Mouse (Mus musculus) neural tube, embryonic 13.5 days (tissue): Measurements from ENCODE around the gene Lhx5. TPM values are rescaled to one million over a fixed set of nuclear protein-coding genes. Genes with fewer than 3 reads are reported as not detected.

ENCODE experiments used
- ATAC-seq: fragments of 200-750 bp; cut with Nextera tagmentation; 2 replicates; pipeline ENCODE4 v1.8.0; 2017; ENCODE audit warnings: low read depth, mild to moderate bottlenecking, moderate TSS enrichment, moderate library complexity
- H3K27ac ChIP-seq: fragments of 300-500 bp; sonication (generic); replicated peaks from 2 replicates; pipeline ENCODE4 v1.5.1; 2015; ENCODE audit warnings: moderate library complexity, mild to moderate bottlenecking, inconsistent platforms
- H3K27me3 ChIP-seq: fragments of 300-500 bp; sonication (generic); 2 replicates; pipeline ENCODE4 v1.6.1; 2015; ENCODE audit warnings: mild to moderate bottlenecking, inconsistent platforms
- H3K36me3 ChIP-seq: fragments of 300-500 bp; sonication (generic); 2 replicates; pipeline ENCODE4 v1.6.1; 2015; ENCODE audit warnings: mild to moderate bottlenecking, inconsistent platforms
- H3K4me1 ChIP-seq: fragments of 300-500 bp; sonication (generic); replicated peaks from 2 replicates; pipeline ENCODE4 v1.6.1; 2015; ENCODE audit warnings: inconsistent platforms
- H3K4me2 ChIP-seq: fragments of 300-500 bp; sonication (generic); 2 replicates; pipeline ENCODE4 v1.6.1; 2015; ENCODE audit warnings: inconsistent platforms, mild to moderate bottlenecking, moderate library complexity
- H3K4me3 ChIP-seq: fragments of 300-500 bp; sonication (generic); 2 replicates; pipeline ENCODE4 v1.5.1; 2015; ENCODE audit warnings: mild to moderate bottlenecking, inconsistent platforms
- H3K9ac ChIP-seq: fragments of 300-500 bp; sonication (generic); 2 replicates; pipeline ENCODE4 v1.6.1; 2015; ENCODE audit warnings: moderate library complexity, mild to moderate bottlenecking, inconsistent platforms
- H3K9me3 ChIP-seq: fragments of 300-500 bp; sonication (generic); 2 replicates; pipeline ENCODE4 v1.6.1; 2016; ENCODE audit warnings: inconsistent platforms
- WGBS: fragments of 180-500 bp; shearing (Covaris S2); methylation state at CpG from one replicate; pipeline ENCODE4 v1.1.7; 2015; 5-methylcytosine and 5-hydroxymethylcytosine counted together
- polyA plus RNA-seq: library from polyadenylated mRNA; unstranded; fragments of >200 nt; fragmentation: Nextera tagmentation; extraction: Ambion mirVana; gene quantifications from 2 replicates; pipeline ENCODE4 v1.2.1, GENCODE M21; 2015

Lhx5 gene
- polyA plus RNA-seq, result 42.0 and 46.0 TPM in 2 replicates

DNA sequence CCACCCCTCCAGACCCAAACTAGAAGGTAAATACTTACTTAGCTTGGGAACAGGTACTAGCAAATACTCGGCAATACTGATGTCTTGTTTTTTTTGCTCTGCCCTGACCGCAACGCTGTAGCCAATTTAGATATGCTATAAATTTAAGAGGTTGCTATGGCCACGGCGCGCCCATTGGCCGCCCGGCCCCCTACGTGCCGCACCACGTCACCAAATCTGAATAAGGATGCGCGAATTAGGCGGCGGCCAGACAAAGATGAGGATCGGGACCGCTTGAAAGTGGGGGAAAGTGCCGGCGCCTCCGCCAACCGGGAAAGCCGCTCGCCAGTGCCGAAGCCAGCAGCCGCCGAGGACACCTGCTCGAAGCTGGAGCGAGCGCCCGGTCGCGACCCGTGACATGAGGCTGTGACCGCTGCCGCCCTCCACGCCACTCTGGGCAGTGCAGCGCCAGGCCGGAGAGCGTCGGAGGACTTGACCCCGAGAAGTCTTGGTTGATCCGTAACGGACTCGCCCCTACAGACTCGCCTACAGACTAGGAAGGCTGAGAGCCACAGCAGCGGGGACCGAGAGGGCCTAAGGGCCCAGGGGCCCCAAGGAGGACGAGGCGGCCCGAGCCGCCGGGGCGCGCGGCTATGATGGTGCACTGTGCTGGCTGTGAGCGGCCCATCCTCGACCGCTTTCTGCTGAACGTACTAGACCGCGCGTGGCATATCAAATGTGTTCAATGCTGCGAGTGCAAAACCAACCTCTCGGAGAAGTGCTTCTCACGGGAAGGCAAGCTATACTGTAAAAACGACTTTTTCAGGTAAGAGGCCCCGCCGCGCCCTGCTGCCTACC, at the start of gene Lhx5:
Gene Lhx5 (plus strand): TSS at position 51 of the 837 bp plus-strand sequence.
- Histone ChIP-seq H3K4me3 (peak within 1 kb of the TSS; percentile 59), H3K4me1 (peaks cover 28% of the 10 kb centered on the region), H3K27ac (peak within 1 kb of the TSS; percentile 90), H3K4me2 (peak within 1 kb of the TSS; percentile 68), H3K36me3 (peaks cover 4% of the 10 kb centered on the region; the same call in 1 of the 2 replicates), H3K27me3 (peaks cover 95% of the 10 kb centered on the region), H3K9ac (peak within 1 kb of the TSS; percentile 92), H3K9me3 (no peaks in the 10 kb centered on the region)
- ATAC-seq, result peak; percentile 78
- under 1% methylated on average over 69 of the region's 69 CpGs for WGBS

DNA sequence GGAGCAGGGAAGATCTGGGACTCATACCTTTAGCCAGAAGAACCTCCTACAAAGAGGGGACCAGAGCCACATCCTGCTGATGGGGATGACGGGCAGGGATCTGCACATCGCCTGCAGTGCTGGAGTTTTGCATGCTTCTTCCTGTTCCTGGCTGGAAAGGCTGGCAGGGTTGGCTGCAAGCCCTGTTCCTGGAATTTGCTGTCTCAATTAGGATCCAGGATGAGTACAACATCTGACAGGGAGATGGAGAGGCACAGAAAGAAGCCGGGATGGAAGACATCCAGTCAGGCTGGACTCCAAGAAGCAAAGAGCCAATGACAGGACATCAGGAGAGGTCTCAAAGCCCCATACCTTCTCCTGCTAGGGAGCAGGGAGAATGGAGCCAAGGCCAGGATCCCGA, 45.1 kb upstream of the Lhx5 start:
- 85% methylated on average over 4 of the region's 4 CpGs for WGBS
- Histone ChIP-seq H3K4me2 (no peak overlapping the region), H3K27me3 (peaks cover 32% of the 10 kb centered on the region), H3K36me3 (no peaks in the 10 kb centered on the region), H3K4me3 (no peak overlapping the region), H3K9ac (no peak overlapping the region), H3K4me1 (peaks cover 26% of the 10 kb centered on the region; the same call in 1 of the 2 replicates), H3K27ac (no peak overlapping the region), H3K9me3 (no peaks in the 10 kb centered on the region; the same call in 1 of the 2 replicates)
- no peak for ATAC-seq

DNA sequence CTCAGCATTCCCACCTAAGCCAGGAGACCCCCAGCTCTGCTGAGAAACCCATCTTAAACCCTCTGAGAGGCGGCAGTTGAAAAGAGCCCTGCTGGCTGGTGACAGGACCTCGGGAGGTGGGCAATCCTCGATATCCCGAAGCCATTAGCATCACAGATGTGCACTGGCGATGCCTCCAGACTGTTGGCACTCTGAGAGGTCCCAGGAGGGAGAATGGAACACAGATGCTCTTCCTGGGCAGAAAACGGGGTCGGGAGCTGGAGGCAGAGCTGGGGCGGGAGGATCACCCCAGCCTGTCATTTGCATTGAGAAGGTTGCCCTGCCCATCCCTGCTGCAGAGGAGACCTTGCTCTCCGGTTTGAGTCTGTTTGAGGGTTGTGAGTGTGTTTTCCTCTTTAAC, 42.7 kb upstream of the Lhx5 start:
- H3K9me3 ChIP-seq, result no peaks in the 10 kb centered on the region; the same call in 1 of the 2 replicates
- H3K27me3 ChIP-seq, result peaks cover 38% of the 10 kb centered on the region
- WGBS, result 25% methylated on average over 9 of the region's 9 CpGs
- H3K9ac ChIP-seq, result no peak overlapping the region
- 0 out of 2 replicates have a peak overlapping the region, but pooled peaks have one; percentile 23 for H3K27ac ChIP-seq
- no peak for ATAC-seq
- H3K4me1 ChIP-seq, result peaks cover 25% of the 10 kb centered on the region
- no peaks in the 10 kb centered on the region for H3K36me3 ChIP-seq
- no peak overlapping the region for H3K4me3 ChIP-seq
- no peak overlapping the region for H3K4me2 ChIP-seq

DNA sequence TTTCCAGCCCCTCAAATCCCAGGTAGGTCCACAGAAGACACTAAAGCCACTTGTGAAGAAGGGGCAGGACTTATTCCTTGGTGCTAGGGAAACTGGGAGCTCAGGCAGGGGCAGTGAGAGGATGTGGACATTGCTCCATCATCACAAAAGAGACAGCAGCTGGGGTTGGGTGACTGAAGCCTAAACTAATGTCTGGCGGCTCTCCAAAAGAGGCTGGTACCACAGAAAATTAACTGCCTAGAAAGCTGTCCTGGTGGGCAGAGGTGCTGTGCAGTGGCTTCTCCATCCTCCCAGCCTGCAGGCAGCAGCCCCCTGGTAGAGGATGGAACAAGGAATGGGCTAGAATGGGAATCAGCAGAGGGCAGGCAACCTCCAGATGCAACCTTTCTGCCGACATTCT, 41.5 kb upstream of the Lhx5 start:
- Histone ChIP-seq H3K36me3 (no peaks in the 10 kb centered on the region), H3K4me2 (no peak overlapping the region), H3K27ac (0 out of 2 replicates have a peak overlapping the region, but pooled peaks have one; percentile 13), H3K27me3 (peaks cover 44% of the 10 kb centered on the region), H3K9ac (no peak overlapping the region), H3K4me1 (peaks cover 34% of the 10 kb centered on the region), H3K9me3 (no peaks in the 10 kb centered on the region), H3K4me3 (no peak overlapping the region)
- no peak for ATAC-seq
- 75% methylated on average over 2 of the region's 2 CpGs for WGBS

DNA sequence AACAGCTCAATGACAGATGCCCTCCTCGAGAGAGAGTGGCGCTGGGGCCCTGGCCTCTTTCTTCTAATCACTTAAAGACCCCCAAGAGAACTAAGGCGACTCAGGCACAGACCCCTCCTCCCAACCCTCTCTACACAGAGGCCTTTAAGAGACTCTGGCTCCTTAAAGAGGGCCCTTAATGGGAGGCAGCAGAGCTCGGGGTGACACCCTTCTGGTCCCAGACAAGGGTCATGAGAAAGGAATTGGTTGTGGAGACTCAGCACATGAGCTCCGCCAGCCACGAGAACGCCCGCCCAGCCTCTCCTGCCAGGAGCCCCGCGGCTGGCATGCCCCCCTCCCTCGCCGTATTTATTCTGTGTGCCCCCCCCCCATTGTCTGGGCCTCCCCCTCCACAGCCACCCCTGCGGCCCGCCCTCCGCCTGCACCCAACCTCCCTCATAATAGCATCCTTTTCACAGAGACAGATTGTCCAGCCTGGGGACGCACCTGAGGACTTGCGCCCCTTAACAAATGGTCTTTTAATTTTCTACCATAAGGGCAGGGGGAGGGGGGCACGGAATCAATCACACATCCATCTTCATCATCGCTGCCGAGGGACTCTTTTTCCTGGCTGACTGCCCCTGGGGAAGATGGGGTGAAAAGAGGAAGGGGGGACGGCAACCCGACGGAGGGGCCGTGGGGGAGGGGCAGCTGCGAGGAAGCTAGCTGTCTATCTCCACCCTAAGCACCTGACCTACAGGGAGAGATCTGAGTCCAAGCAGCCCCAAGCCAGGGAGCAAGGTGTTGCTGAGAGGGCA, 37.4 kb upstream of the Lhx5 start:
- peak overlapping the region; percentile 49 for H3K9ac ChIP-seq
- peak overlapping the region; percentile 71 for H3K27ac ChIP-seq
- peaks cover 66% of the 10 kb centered on the region for H3K27me3 ChIP-seq
- 5% methylated on average over 25 of the region's 25 CpGs for WGBS
- H3K36me3 ChIP-seq, result no peaks in the 10 kb centered on the region
- peak overlapping the region; percentile 25; the same call in 1 of the 2 replicates for H3K4me2 ChIP-seq
- no peaks in the 10 kb centered on the region for H3K9me3 ChIP-seq
- H3K4me3 ChIP-seq, result no peak overlapping the region
- peak; percentile 62 for ATAC-seq
- peaks cover 36% of the 10 kb centered on the region for H3K4me1 ChIP-seq

DNA sequence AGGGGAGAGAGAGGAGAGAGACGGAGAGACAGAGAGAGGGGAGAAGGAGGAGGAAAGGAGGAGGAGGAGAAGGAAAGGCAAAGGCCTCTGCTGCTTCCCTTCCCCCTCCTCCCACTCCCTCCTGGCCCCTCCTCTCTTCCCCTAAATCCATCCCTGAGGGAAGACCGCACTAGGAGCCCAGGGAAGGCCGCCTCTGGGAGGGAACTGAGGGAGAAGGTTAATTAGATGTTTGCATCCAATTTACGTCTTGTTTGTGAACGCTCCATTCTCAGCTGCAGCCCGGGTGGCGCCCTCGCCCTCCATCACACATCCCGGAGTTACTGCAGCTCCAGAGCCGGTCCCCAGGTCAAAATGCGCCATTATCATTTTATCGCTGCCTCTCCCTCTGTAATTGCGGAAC, 33.5 kb upstream of the Lhx5 start:
- Histone ChIP-seq H3K4me2 (no peak overlapping the region), H3K36me3 (no peaks in the 10 kb centered on the region), H3K9ac (peak overlapping the region; percentile 31), H3K9me3 (no peaks in the 10 kb centered on the region), H3K27ac (peak overlapping the region; percentile 64), H3K27me3 (peaks cover 64% of the 10 kb centered on the region), H3K4me3 (no peak overlapping the region), H3K4me1 (peaks cover 30% of the 10 kb centered on the region)
- ATAC-seq, result no peak
- under 1% methylated on average over 13 of the region's 13 CpGs for WGBS

DNA sequence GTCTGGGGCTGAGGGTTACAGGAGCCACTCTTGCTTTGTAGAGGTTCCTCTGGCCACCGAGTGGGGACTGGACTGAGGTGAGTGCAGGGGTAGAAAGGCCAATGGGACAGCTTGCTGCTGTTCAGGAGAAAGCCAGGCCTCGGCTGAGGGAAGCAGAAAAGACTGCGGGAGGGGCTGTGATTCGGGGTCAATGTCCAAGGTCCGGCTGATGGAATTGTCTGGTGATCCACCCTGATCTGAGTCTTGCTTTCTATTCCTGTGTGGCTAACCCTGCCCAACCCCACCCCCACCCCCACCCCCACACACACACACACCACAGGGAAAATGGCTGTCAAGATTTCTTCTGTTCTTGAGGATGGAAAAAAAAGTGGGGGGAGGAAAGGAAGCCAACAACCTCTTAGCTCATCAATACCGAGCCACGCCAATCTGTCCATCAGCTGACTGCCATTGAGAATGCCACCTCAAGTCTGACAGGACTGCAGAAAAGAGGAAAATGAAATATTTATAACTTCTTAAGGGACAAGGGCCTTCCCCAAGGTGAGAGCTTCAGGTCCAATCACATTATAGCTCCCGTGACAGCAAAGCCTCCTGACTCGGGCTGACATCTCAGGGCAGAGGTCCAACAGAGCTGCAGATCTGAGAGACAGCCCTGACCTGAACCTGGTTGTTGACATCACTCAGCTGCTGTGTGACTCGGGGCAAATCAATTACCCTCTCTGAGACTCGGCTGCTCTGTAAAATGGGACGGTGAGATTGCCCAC, 26.5 kb upstream of the Lhx5 start:
- Histone ChIP-seq H3K4me3 (no peak overlapping the region), H3K27ac (no peak overlapping the region), H3K4me1 (peaks cover 22% of the 10 kb centered on the region), H3K4me2 (no peak overlapping the region), H3K9me3 (no peaks in the 10 kb centered on the region), H3K27me3 (peaks cover 51% of the 10 kb centered on the region), H3K36me3 (no peaks in the 10 kb centered on the region), H3K9ac (no peak overlapping the region)
- 84% methylated on average over 12 of the region's 12 CpGs for WGBS
- no peak for ATAC-seq

DNA sequence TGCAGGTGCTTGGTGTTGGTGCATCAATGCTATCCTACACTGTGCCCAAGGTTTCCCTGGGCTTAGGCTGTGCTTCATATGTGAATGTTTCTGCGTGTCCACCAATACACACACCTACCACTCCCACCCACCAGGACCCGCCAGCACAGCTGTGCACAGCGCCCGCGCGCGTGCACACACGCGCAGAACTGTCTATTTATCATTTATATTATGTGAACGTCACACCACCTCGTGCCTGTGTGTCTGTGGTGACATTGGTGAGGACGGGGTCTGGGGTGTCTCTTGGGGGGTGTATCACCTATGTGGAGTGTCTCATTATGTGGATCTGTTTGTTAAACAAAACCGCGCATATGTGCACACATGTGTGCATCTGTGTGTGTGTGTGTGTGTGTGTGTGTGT, 22.6 kb upstream of the Lhx5 start:
- peak; percentile 57 for ATAC-seq
- Histone ChIP-seq H3K36me3 (no peaks in the 10 kb centered on the region), H3K9me3 (peaks cover 5% of the 10 kb centered on the region; the same call in 1 of the 2 replicates), H3K4me2 (peak overlapping the region; percentile 53), H3K4me3 (peak overlapping the region; percentile 25; the same call in 1 of the 2 replicates), H3K4me1 (peaks cover 23% of the 10 kb centered on the region), H3K27ac (peak overlapping the region; percentile 96), H3K27me3 (peaks cover 60% of the 10 kb centered on the region), H3K9ac (peak overlapping the region; percentile 68)
- 48% methylated on average over 14 of the region's 14 CpGs for WGBS

DNA sequence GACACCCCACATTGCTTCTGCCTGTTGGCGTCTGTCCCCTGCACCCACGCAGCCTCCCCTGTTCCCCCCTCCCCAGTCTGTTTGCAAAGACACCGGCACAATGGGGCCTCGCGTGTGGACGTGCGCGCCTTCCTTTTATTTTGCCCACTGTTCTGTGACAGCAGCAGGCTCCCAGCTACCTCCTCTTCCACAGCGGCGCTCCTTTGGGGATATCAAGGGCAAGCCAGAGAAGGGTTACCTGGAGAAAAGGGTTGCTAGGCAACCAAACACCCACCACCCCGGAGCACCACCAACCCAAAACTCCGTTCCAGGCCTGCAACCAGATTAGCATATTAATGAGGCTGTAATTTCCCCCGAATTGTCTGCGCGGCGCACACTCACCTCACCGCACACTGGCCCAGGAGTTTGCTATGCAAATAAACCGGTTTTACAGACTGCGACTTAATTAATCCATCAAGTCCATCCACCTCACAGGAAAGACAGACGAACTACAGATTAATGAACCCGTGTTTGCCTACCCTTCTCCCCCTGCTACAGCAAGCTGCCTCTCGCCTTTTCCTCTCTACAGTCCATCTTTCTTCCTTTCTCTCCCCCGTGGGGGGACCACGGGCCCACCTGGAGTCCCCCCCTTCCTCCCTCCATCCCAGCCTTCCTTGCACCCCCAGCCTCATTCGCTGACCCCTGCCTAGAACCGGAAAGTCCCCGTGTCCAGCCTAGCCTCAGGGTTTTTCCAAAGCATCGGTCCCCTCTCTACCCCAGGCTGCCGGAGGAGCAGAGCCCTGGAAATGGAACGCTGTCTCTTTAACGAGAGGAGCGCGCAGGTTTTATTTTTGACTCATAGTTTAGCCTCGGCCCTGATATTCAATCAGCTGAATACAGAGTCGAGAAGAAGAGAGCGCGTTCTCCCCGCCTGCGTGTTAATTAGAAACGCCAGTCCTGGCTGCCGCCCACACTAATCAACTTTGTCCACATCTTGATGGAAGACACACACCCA, 21.8 kb upstream of the Lhx5 start:
- H3K27me3 ChIP-seq, result peaks cover 62% of the 10 kb centered on the region
- ATAC-seq, result peak; percentile 93
- peak overlapping the region; percentile 25 for H3K4me3 ChIP-seq
- under 1% methylated on average over 41 of the region's 41 CpGs for WGBS
- H3K9ac ChIP-seq, result peak overlapping the region; percentile 68
- H3K4me2 ChIP-seq, result peak overlapping the region; percentile 53
- peaks cover 23% of the 10 kb centered on the region for H3K4me1 ChIP-seq
- no peaks in the 10 kb centered on the region for H3K36me3 ChIP-seq
- H3K9me3 ChIP-seq, result peaks cover 5% of the 10 kb centered on the region; the same call in 1 of the 2 replicates
- peak overlapping the region; percentile 96 for H3K27ac ChIP-seq

DNA sequence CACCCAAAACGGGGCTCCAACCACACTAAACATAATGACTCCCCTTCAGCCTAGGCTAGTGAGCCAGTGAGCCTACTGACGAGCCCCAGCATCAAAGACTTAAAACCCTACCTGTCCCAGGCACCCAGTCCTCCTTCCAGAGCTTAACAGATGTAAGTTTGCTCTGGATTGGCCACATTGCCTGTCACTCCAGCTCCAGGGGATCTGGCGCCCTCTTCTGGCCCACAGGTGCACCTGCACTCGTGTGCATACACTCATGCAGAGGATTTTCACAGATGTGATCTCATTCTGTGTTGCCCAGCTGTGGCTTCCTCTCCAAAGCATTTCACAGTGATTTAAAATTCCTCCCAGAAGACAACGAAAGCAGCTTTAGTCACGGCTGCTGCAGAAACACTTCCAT, 18.1 kb upstream of the Lhx5 start:
- peaks cover 5% of the 10 kb centered on the region; the same call in 1 of the 2 replicates for H3K9me3 ChIP-seq
- peaks cover 81% of the 10 kb centered on the region for H3K27me3 ChIP-seq
- no peak overlapping the region for H3K4me2 ChIP-seq
- peaks cover 23% of the 10 kb centered on the region for H3K4me1 ChIP-seq
- H3K27ac ChIP-seq, result peak overlapping the region; percentile 33; the same call in 1 of the 2 replicates
- H3K36me3 ChIP-seq, result no peaks in the 10 kb centered on the region
- H3K9ac ChIP-seq, result no peak overlapping the region
- H3K4me3 ChIP-seq, result no peak overlapping the region
- ATAC-seq, result no peak
- WGBS, result 76% methylated on average over 6 of the region's 6 CpGs
